Mouse (Mus musculus): ENCODE results near the gene Tspan5. TPM values are rescaled to one million over a fixed set of nuclear protein-coding genes. Genes with fewer than 3 reads are reported as not detected.

Tspan5 gene
- polyA plus RNA-seq, 1 experiment from 2014 or later: 21.9 TPM

DNA sequence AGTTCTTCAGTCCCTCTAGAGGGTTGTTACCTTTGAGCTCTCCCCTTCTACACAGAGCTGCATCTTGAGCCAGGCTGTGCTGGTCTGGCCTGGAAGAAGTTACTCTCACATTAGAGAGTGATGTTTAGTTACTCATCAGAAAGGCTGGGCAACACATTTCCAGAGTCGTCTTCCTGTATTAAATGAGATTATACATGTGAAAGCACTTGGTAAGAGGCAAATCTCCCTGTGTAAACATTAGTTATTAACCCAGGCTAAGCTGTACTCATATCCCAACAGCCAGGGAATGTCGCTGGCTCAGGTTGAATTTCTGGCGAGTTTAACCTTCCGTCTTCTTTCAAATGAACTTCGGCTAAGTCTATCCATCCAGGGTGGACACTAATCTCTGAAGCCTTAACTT, 9.3 kb downstream of the Tspan5 start:
- Histone ChIP-seq H3K27me3 (ENCODE audit: control insufficient read depth, insufficient read depth, low read length) (no peaks in the 10 kb centered on the region), H3K9ac (ENCODE audit: low read length) (no peak overlapping the region), H3K36me3 (ENCODE audit: control insufficient read depth, insufficient read depth, low read length) (no peaks in the 10 kb centered on the region), H3K9me3 (ENCODE audit: control insufficient read depth, low read length) (no peaks in the 10 kb centered on the region), H3K4me3 (ENCODE audit: low read depth, low read length) (no peak overlapping the region), H3K4me2 (replicated peaks; ENCODE audit: low read depth) (no peak overlapping the region), H3K27ac (replicated peaks) (no peak overlapping the region), H3K4me1 (replicated peaks; ENCODE audit: control insufficient read depth, insufficient read depth) (no peaks in the 10 kb centered on the region; the same call in 1 of the 2 replicates)
- no peak for ATAC-seq (ENCODE audit: low FRiP score, low TSS enrichment)
- no peak for DNase-seq (ENCODE audit: low spot score)
- WGBS: 37% methylated on average over 5 of the region's 5 CpGs
- TF ChIP-seq CTCF (IDR thresholded peaks at IDR 0.05; ENCODE audit: low read depth) (no peak), EP300 (optimal IDR thresholded peaks at IDR 0.05) (no peak)

DNA sequence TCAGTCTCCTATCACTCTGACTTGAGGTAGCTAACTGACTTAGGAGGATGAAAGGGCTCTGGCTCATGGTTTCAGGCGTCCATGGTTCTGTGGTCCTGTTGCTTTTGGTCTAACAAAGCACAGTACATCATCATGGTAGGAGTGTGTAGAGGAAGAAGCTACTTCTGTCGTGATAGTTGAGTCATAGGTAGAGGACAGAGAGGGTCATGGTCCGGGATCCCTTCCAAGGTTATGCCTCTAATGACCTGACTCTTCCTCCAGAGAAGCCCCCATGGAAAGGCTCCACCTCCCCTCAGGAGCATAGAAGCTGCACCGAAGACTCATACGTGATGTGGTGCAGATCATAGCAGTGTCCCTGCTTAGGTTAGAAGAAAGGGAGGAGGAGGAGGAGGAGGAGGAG, 10.1 kb downstream of the Tspan5 start:
- Histone ChIP-seq H3K4me1 (replicated peaks; ENCODE audit: control insufficient read depth, insufficient read depth) (no peaks in the 10 kb centered on the region; the same call in 1 of the 2 replicates), H3K36me3 (ENCODE audit: control insufficient read depth, insufficient read depth, low read length) (no peaks in the 10 kb centered on the region), H3K4me3 (ENCODE audit: low read depth, low read length) (no peak overlapping the region), H3K9me3 (ENCODE audit: control insufficient read depth, low read length) (no peaks in the 10 kb centered on the region), H3K27me3 (ENCODE audit: control insufficient read depth, insufficient read depth, low read length) (no peaks in the 10 kb centered on the region), H3K4me2 (replicated peaks; ENCODE audit: low read depth) (no peak overlapping the region), H3K27ac (replicated peaks) (no peak overlapping the region), H3K9ac (ENCODE audit: low read length) (no peak overlapping the region)
- TF ChIP-seq CTCF (IDR thresholded peaks at IDR 0.05; ENCODE audit: low read depth) (no peak), EP300 (optimal IDR thresholded peaks at IDR 0.05) (no peak)
- WGBS: 67% methylated on average over 5 of the region's 5 CpGs
- ATAC-seq (ENCODE audit: low FRiP score, low TSS enrichment) (0 out of 2 replicates have a peak, but pooled peaks have one; percentile 12), DNase-seq (ENCODE audit: low spot score) (no peak)

DNA sequence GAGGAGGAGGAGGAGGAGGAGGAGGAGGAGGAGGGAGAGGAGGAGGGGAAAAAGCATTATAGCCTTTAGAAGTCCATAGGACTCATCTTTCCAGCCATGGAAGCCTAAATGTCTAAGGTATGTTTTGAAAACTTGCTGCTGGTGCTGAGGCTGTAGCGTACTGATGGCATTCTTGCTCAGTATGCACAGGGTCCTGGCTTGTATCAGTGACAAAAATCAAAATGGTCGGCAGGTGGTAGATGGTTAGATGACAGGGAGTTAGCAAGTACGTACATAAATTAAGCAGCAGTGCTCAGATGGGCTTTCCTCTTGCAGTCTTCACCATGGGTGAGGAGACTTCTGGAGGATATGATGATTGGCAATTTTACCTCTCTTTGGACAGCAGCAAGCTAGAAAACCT, 10.8 kb downstream of the Tspan5 start:
- no peaks in the 10 kb centered on the region for H3K27me3 ChIP-seq (ENCODE audit: control insufficient read depth, insufficient read depth, low read length)
- 42% methylated on average over 3 of the region's 3 CpGs for WGBS
- no peak overlapping the region for H3K27ac ChIP-seq (replicated peaks)
- no peak for TF ChIP-seq EP300 (optimal IDR thresholded peaks at IDR 0.05)
- no peak for TF ChIP-seq CTCF (IDR thresholded peaks at IDR 0.05; ENCODE audit: low read depth)
- ATAC-seq (ENCODE audit: low FRiP score, low TSS enrichment) (no peak), DNase-seq (ENCODE audit: low spot score) (no peak)
- no peaks in the 10 kb centered on the region for H3K36me3 ChIP-seq (ENCODE audit: control insufficient read depth, insufficient read depth, low read length)
- no peak overlapping the region for H3K9ac ChIP-seq (ENCODE audit: low read length)
- no peaks in the 10 kb centered on the region for H3K9me3 ChIP-seq (ENCODE audit: control insufficient read depth, low read length)
- no peak overlapping the region for H3K4me3 ChIP-seq (ENCODE audit: low read depth, low read length)
- no peaks in the 10 kb centered on the region; the same call in 1 of the 2 replicates for H3K4me1 ChIP-seq (replicated peaks; ENCODE audit: control insufficient read depth, insufficient read depth)
- H3K4me2 ChIP-seq (replicated peaks; ENCODE audit: low read depth): no peak overlapping the region

DNA sequence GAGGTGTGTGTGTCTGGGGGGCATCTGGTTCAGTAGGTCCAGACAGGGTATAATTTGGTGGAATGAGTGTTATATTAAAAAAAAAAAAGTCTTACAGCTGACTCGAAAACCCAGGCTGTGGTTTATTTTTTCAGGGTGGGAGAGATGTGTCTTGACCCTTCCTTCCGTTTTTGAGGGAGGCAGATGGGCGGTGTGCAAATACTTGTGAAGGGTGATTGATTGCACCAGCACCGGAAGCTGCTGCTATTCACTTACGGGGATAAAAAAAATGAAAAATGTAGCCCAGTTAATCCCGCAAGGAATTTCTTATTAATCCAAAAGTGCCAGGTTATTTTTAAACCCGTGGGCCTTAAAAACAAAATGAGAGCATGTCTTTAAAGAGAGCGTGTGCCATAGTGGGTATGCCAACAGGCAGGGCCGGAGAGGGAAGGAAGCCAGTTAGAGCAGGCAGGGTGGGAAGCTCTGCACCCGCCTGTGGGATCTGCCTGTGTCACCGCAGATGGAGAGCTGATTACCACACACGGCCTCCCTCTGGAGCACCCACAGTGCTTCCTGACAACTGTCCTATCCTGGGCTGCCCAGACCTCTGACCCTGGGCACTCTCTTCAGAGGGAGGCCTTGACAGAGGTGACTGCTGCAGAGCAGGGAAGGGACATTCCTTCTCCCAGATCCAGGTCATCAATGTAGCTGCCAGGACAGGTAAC, 11.3 kb downstream of the Tspan5 start:
- Histone ChIP-seq H3K4me1 (replicated peaks; ENCODE audit: control insufficient read depth, insufficient read depth) (no peaks in the 10 kb centered on the region; the same call in 1 of the 2 replicates), H3K4me3 (ENCODE audit: low read depth, low read length) (no peak overlapping the region), H3K27ac (replicated peaks) (no peak overlapping the region), H3K9ac (ENCODE audit: low read length) (no peak overlapping the region), H3K27me3 (ENCODE audit: control insufficient read depth, insufficient read depth, low read length) (no peaks in the 10 kb centered on the region), H3K36me3 (ENCODE audit: control insufficient read depth, insufficient read depth, low read length) (no peaks in the 10 kb centered on the region), H3K4me2 (replicated peaks; ENCODE audit: low read depth) (0 out of 2 replicates have a peak overlapping the region, but pooled peaks have one; percentile 18), H3K9me3 (ENCODE audit: control insufficient read depth, low read length) (no peaks in the 10 kb centered on the region)
- ATAC-seq (ENCODE audit: low FRiP score, low TSS enrichment) (peak; percentile 45; the same call in 1 of the 2 replicates), DNase-seq (ENCODE audit: low spot score) (no peak)
- TF ChIP-seq EP300 (optimal IDR thresholded peaks at IDR 0.05) (peak; percentile 59), CTCF (IDR thresholded peaks at IDR 0.05; ENCODE audit: low read depth) (no peak)
- WGBS: 12% methylated on average over 12 of the region's 12 CpGs

DNA sequence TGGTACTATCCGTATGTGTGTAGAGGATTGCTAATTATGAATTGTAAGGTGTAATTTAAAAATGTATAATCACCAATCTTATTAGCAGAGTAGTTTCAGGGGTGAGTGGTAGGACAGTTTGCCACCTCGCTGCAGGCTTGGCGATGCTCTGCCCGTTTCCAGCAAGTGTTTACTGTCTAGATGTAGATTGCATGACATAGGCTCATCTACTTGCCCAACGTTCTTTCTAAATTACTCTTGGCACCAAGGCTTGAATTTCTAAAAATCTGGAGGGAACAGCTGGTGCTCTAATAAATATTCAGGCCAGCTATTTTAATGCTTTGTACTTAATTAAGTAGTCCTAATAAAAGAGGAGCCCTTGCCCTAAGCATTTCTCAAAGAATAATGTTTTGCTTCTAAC, 12.3 kb downstream of the Tspan5 start:
- ATAC-seq (ENCODE audit: low FRiP score, low TSS enrichment): no peak
- no peak for DNase-seq (ENCODE audit: low spot score)
- Histone ChIP-seq H3K9me3 (ENCODE audit: control insufficient read depth, low read length) (no peaks in the 10 kb centered on the region), H3K4me2 (replicated peaks; ENCODE audit: low read depth) (no peak overlapping the region), H3K36me3 (ENCODE audit: control insufficient read depth, insufficient read depth, low read length) (no peaks in the 10 kb centered on the region), H3K4me1 (replicated peaks; ENCODE audit: control insufficient read depth, insufficient read depth) (no peaks in the 10 kb centered on the region; the same call in 1 of the 2 replicates), H3K27me3 (ENCODE audit: control insufficient read depth, insufficient read depth, low read length) (no peaks in the 10 kb centered on the region), H3K27ac (replicated peaks) (no peak overlapping the region), H3K9ac (ENCODE audit: low read length) (no peak overlapping the region), H3K4me3 (ENCODE audit: low read depth, low read length) (no peak overlapping the region)
- WGBS: 69% methylated on average over 5 of the region's 5 CpGs
- no peak for TF ChIP-seq EP300 (optimal IDR thresholded peaks at IDR 0.05)
- TF ChIP-seq CTCF (IDR thresholded peaks at IDR 0.05; ENCODE audit: low read depth): no peak

DNA sequence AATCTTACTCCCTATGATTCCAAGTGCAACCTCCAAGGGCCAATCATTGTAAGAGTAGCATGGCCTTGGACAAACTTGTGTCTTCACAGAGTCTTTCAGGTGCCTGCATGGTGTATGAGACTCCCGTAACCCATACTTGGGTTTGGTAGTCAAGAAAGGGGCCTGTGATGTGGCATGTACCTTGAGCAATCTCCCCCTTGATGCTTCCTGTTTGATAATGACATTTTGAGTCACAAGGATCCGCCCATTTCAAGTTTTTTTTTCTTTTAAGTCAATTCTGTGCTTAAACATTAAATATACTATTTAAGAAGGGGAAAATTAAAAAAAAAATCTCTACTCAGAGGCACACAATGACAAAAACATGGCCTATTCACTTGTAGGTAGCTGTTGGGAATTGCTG, 15.3 kb downstream of the Tspan5 start:
- no peak overlapping the region for H3K4me3 ChIP-seq (ENCODE audit: low read depth, low read length)
- no peaks in the 10 kb centered on the region for H3K27me3 ChIP-seq (ENCODE audit: control insufficient read depth, insufficient read depth, low read length)
- H3K4me1 ChIP-seq (replicated peaks; ENCODE audit: control insufficient read depth, insufficient read depth): no peaks in the 10 kb centered on the region
- H3K4me2 ChIP-seq (replicated peaks; ENCODE audit: low read depth): no peak overlapping the region
- no peak overlapping the region for H3K27ac ChIP-seq (replicated peaks)
- H3K9me3 ChIP-seq (ENCODE audit: control insufficient read depth, low read length): no peaks in the 10 kb centered on the region
- TF ChIP-seq CTCF (IDR thresholded peaks at IDR 0.05; ENCODE audit: low read depth) (no peak), EP300 (optimal IDR thresholded peaks at IDR 0.05) (no peak)
- H3K9ac ChIP-seq (ENCODE audit: low read length): no peak overlapping the region
- DNase-seq (ENCODE audit: low spot score): no peak
- H3K36me3 ChIP-seq (ENCODE audit: control insufficient read depth, insufficient read depth, low read length): no peaks in the 10 kb centered on the region
- no peak for ATAC-seq (ENCODE audit: low FRiP score, low TSS enrichment)
- WGBS: 92% methylated on average over 2 of the region's 2 CpGs
